Mouse (Mus musculus): Measurements from ENCODE around the gene Clic1. TPM values are rescaled to one million over a fixed set of nuclear protein-coding genes. Genes with fewer than 3 reads are reported as not detected.

Gene Clic1
- polyA plus RNA-seq, 1 experiment from 2014 or later = 102 TPM

DNA sequence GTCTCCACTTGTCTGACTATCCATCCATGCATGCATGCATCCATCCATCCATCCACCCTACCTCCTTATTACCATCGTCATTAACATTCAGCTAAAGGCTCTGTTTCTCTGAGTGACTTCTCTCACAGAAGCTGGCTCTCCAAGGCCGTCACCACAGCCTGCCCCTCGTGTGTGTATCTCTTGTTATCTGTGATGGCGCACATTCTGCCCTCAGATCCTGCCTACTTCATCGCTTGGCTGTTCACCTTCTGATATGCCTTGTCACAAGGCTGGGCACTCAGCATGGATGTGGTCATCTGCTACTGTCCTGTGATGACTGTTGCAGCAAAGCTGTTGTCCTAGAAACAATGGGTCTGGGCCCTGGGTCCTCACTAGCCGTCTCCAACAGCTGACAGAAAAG, 55.0 kb downstream of the Clic1 start:
- ATAC-seq (peak; percentile 85), DNase-seq (no peak)
- peaks cover 38% of the 10 kb centered on the region for H3K4me1 ChIP-seq (ENCODE audit: insufficient read depth)
- no peaks in the 10 kb centered on the region for H3K9me3 ChIP-seq (ENCODE audit: low read length)
- H3K9ac ChIP-seq (replicated peaks) = no peak overlapping the region; the same call in 1 of the 2 replicates
- TF ChIP-seq EP300 (IDR thresholded peaks at IDR 0.05; ENCODE audit: low read depth) (peak; percentile 93), CTCF (IDR thresholded peaks at IDR 0.05; ENCODE audit: low read depth) (no peak)
- no peak overlapping the region for H3K4me3 ChIP-seq (ENCODE audit: low read depth, low read length)
- peak overlapping the region; percentile 48 for H3K27ac ChIP-seq (ENCODE audit: low read depth)
- WGBS (ENCODE audit: insufficient replicate concordance) = 52% methylated on average over 6 of the region's 6 CpGs
- no peaks in the 10 kb centered on the region for H3K27me3 ChIP-seq (ENCODE audit: insufficient read depth, low read length)
- H3K4me2 ChIP-seq (ENCODE audit: low read depth, low read length) = peak overlapping the region; percentile 42; the same call in 1 of the 2 replicates
- H3K36me3 ChIP-seq (replicated peaks; ENCODE audit: insufficient read depth, low read length) = peaks cover 25% of the 10 kb centered on the region

DNA sequence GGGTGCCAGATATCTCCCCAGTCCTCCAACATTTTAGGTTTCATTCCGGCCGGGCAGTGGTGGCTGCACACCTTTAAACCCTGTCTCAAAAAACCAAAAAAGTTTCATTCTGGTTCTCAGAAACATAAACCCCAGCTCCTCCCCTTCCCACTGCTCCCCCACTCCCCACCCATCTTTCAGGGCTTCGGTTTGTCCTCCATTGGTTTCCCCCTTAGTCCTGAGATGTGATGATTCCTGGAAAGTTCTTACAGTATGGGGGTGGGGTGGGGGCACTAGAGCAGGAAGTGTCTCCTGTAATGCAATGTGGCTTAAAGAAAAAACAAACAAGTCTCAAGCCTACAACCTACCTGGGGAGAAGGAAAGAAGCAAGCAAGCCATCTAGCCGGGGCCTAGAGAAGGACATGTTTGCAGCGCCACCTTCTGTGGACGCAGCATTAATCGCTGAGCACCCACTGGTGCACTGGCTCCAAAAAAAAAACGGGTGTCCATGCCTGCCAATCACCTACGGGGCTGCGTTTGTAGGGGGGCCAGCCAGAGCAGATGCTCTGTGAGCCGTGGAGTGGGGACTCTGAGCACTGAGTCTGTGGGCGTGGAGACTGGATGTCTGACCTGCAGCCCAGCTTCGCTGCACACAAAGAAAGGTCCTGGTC, 56.1 kb downstream of the Clic1 start:
- DNase-seq (peak; percentile 53), ATAC-seq (no peak)
- H3K4me2 ChIP-seq (ENCODE audit: low read depth, low read length) = peak overlapping the region; percentile 40; the same call in 1 of the 2 replicates

DNA sequence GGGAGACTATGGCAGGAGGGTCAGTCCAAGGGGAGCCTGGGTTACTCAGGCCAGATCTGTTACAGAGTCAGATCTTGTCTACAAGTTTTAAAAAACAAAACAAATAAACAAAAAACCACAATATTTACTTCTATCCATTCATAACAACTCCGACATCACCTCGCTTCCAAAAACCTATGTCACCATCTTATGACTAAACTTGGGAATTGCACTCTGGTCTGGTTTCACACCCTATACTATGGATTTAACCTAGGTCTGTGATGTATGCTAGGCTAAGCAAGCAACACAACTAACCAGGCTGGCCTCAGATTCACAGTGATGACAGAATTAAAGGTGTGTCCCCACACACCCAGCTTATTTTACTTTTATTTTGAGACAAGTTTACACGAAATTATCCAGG, 56.8 kb downstream of the Clic1 start:
- no peak for DNase-seq
- no peak overlapping the region for H3K4me3 ChIP-seq (ENCODE audit: low read depth, low read length)
- TF ChIP-seq CTCF (IDR thresholded peaks at IDR 0.05; ENCODE audit: low read depth) (no peak), EP300 (IDR thresholded peaks at IDR 0.05; ENCODE audit: low read depth) (no peak)
- H3K27me3 ChIP-seq (ENCODE audit: insufficient read depth, low read length) = no peaks in the 10 kb centered on the region
- H3K4me1 ChIP-seq (ENCODE audit: insufficient read depth) = peaks cover 38% of the 10 kb centered on the region
- no peak overlapping the region for H3K9ac ChIP-seq (replicated peaks)
- H3K9me3 ChIP-seq (ENCODE audit: low read length) = no peaks in the 10 kb centered on the region
- no peak for ATAC-seq
- WGBS (ENCODE audit: insufficient replicate concordance) = 65% methylated on average over 3 of the region's 3 CpGs
- H3K4me2 ChIP-seq (ENCODE audit: low read depth, low read length) = no peak overlapping the region
- no peak overlapping the region for H3K27ac ChIP-seq (ENCODE audit: low read depth)
- H3K36me3 ChIP-seq (replicated peaks; ENCODE audit: insufficient read depth, low read length) = peaks cover 10% of the 10 kb centered on the region

More for the DNA sequence above, 56.1 kb downstream of the Clic1 start:
- Histone ChIP-seq H3K27me3 (ENCODE audit: insufficient read depth, low read length) (no peaks in the 10 kb centered on the region), H3K4me1 (ENCODE audit: insufficient read depth) (peaks cover 38% of the 10 kb centered on the region), H3K9me3 (ENCODE audit: low read length) (no peaks in the 10 kb centered on the region), H3K27ac (ENCODE audit: low read depth) (peak overlapping the region; percentile 48; the same call in 1 of the 2 replicates), H3K4me3 (ENCODE audit: low read depth, low read length) (no peak overlapping the region), H3K9ac (replicated peaks) (no peak overlapping the region), H3K36me3 (replicated peaks; ENCODE audit: insufficient read depth, low read length) (peaks cover 17% of the 10 kb centered on the region)
- no peak for TF ChIP-seq EP300 (IDR thresholded peaks at IDR 0.05; ENCODE audit: low read depth)
- TF ChIP-seq CTCF (IDR thresholded peaks at IDR 0.05; ENCODE audit: low read depth) = peak; percentile 79
- 24% methylated on average over 13 of the region's 13 CpGs for WGBS (ENCODE audit: insufficient replicate concordance)

DNA sequence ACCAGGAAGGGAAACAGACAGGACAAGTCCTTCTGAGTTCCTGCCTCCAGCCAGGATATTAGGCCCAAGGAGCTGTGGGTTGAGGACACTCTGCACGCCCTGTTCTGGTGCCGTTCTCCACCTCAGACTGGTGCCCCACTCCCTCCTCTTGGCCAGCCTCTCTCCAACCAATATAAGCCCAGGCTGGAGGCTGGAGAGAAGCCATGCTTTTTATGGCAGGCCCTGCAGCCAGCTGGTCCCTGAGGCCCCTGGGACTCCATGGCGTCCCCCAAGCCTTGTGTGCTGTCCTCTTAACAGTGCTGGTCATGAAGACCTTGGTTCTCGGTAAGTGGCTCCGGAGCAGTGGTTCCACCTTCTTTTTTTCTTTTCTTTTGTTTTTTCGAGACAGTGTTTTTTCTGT, 58.3 kb downstream of the Clic1 start, which contains the start of gene Ly6g5c:
TSS of gene Ly6g5c (plus strand) at position 183 of the 400 bp plus-strand sequence.
- Histone ChIP-seq H3K36me3 (replicated peaks; ENCODE audit: insufficient read depth, low read length) (no peaks in the 10 kb centered on the region), H3K27ac (ENCODE audit: low read depth) (no peak within 1 kb of the TSS), H3K9me3 (ENCODE audit: low read length) (no peaks in the 10 kb centered on the region), H3K4me3 (ENCODE audit: low read depth, low read length) (no peak within 1 kb of the TSS), H3K9ac (replicated peaks) (no peak within 1 kb of the TSS), H3K27me3 (ENCODE audit: insufficient read depth, low read length) (no peaks in the 10 kb centered on the region), H3K4me2 (ENCODE audit: low read depth, low read length) (no peak within 1 kb of the TSS), H3K4me1 (ENCODE audit: insufficient read depth) (peaks cover 28% of the 10 kb centered on the region)
- ATAC-seq (no peak), DNase-seq (no peak)
- TF ChIP-seq EP300 (IDR thresholded peaks at IDR 0.05; ENCODE audit: low read depth) = no peak
- TF ChIP-seq CTCF (IDR thresholded peaks at IDR 0.05; ENCODE audit: low read depth) = no peak
- 80% methylated on average over 6 of the region's 6 CpGs for WGBS (ENCODE audit: insufficient replicate concordance)

Other genes starting within 250 kb of the Clic1 start
- not detected in 2 replicates for gene Cyp21a1, start 245.4 kb upstream of the Clic1 start, polyA plus RNA-seq (2015; fragmentation: Nextera tagmentation; extraction: Ambion mirVana)
- 12.6 and 13.1 TPM in 2 replicates for gene Stk19, start 213.0 kb upstream of the Clic1 start, polyA plus RNA-seq (2015; fragmentation: Nextera tagmentation; extraction: Ambion mirVana)
- gene Dxo, start 212.9 kb upstream of the Clic1 start, polyA plus RNA-seq (2015; fragmentation: Nextera tagmentation; extraction: Ambion mirVana) = 17.6 and 19.2 TPM in 2 replicates
- gene Skiv2l, start 199.8 kb upstream of the Clic1 start, polyA plus RNA-seq (2015; fragmentation: Nextera tagmentation; extraction: Ambion mirVana) = 14.1 and 15.4 TPM in 2 replicates
- 26.1 and 26.5 TPM in 2 replicates for gene Nelfe, start 199.6 kb upstream of the Clic1 start, polyA plus RNA-seq (2015; fragmentation: Nextera tagmentation; extraction: Ambion mirVana)
- gene Cfb, start 187.4 kb upstream of the Clic1 start, polyA plus RNA-seq (2015; fragmentation: Nextera tagmentation; extraction: Ambion mirVana) = 744 and 847 TPM in 2 replicates
- gene Zbtb12, start 170.5 kb upstream of the Clic1 start, polyA plus RNA-seq (2015; fragmentation: Nextera tagmentation; extraction: Ambion mirVana) = 0.33 and 0.46 TPM in 2 replicates
- gene Gm20547, start 167.9 kb upstream of the Clic1 start, polyA plus RNA-seq (2015; fragmentation: Nextera tagmentation; extraction: Ambion mirVana) = 0.25 TPM in 1 of 2 replicates, not detected in the other
- gene C2, start 151.7 kb upstream of the Clic1 start, polyA plus RNA-seq (2015; fragmentation: Nextera tagmentation; extraction: Ambion mirVana) = 35.7 and 37.3 TPM in 2 replicates
- 11.1 TPM in 2 replicates for gene Ehmt2, start 151.5 kb upstream of the Clic1 start, polyA plus RNA-seq (2015; fragmentation: Nextera tagmentation; extraction: Ambion mirVana)
- gene Slc44a4, start 135.5 kb upstream of the Clic1 start, polyA plus RNA-seq (2015; fragmentation: Nextera tagmentation; extraction: Ambion mirVana) = 3.5 and 3.6 TPM in 2 replicates
- gene Neu1, start 118.7 kb upstream of the Clic1 start, polyA plus RNA-seq (2015; fragmentation: Nextera tagmentation; extraction: Ambion mirVana) = 35.6 and 40.3 TPM in 2 replicates
- 0.06 and 0.12 TPM in 2 replicates for gene Hspa1b, start 90.7 kb upstream of the Clic1 start, polyA plus RNA-seq (2015; fragmentation: Nextera tagmentation; extraction: Ambion mirVana)
- 0.28 TPM in 1 of 2 replicates, not detected in the other for gene Gm20481, start 80.1 kb upstream of the Clic1 start, polyA plus RNA-seq (2015; fragmentation: Nextera tagmentation; extraction: Ambion mirVana)
- 0.46 and 0.59 TPM in 2 replicates for gene Hspa1a, start 77.8 kb upstream of the Clic1 start, polyA plus RNA-seq (2015; fragmentation: Nextera tagmentation; extraction: Ambion mirVana)
- gene Hspa1l, start 77.3 kb upstream of the Clic1 start, polyA plus RNA-seq (2015; fragmentation: Nextera tagmentation; extraction: Ambion mirVana) = 0.18 TPM in 1 of 2 replicates, not detected in the other
- 69.8 and 76.7 TPM in 2 replicates for gene Lsm2, start 68.1 kb upstream of the Clic1 start, polyA plus RNA-seq (2015; fragmentation: Nextera tagmentation; extraction: Ambion mirVana)
- 38.0 and 43.8 TPM in 2 replicates for gene Vars, start 49.0 kb upstream of the Clic1 start, polyA plus RNA-seq (2015; fragmentation: Nextera tagmentation; extraction: Ambion mirVana)
- gene Vwa7, start 33.4 kb upstream of the Clic1 start, polyA plus RNA-seq (2015; fragmentation: Nextera tagmentation; extraction: Ambion mirVana) = 0.09 and 0.12 TPM in 2 replicates
- 3.3 and 4.1 TPM in 2 replicates for gene Sapcd1, start 21.9 kb upstream of the Clic1 start, polyA plus RNA-seq (2015; fragmentation: Nextera tagmentation; extraction: Ambion mirVana)
- gene Msh5, start 3.2 kb upstream of the Clic1 start, polyA plus RNA-seq (2015; fragmentation: Nextera tagmentation; extraction: Ambion mirVana) = 3.8 and 4.2 TPM in 2 replicates
- gene Ddah2, start 9.1 kb downstream of the Clic1 start, polyA plus RNA-seq (2015; fragmentation: Nextera tagmentation; extraction: Ambion mirVana) = 15.8 and 17.2 TPM in 2 replicates
- gene Ly6g6c, start 15.4 kb downstream of the Clic1 start, polyA plus RNA-seq (2015; fragmentation: Nextera tagmentation; extraction: Ambion mirVana) = 0.32 and 0.49 TPM in 2 replicates
- gene Mpig6b, start 16.2 kb downstream of the Clic1 start, polyA plus RNA-seq (2015; fragmentation: Nextera tagmentation; extraction: Ambion mirVana) = 6.5 and 7.1 TPM in 2 replicates
- gene Ly6g6e, start 26.9 kb downstream of the Clic1 start, polyA plus RNA-seq (2015; fragmentation: Nextera tagmentation; extraction: Ambion mirVana) = 0.19 TPM in 1 of 2 replicates, not detected in the other
- 0.54 and 0.60 TPM in 2 replicates for gene Ly6g6d, start 28.1 kb downstream of the Clic1 start, polyA plus RNA-seq (2015; fragmentation: Nextera tagmentation; extraction: Ambion mirVana)
- 4.0 and 5.3 TPM in 2 replicates for gene Ly6g6f, start 35.6 kb downstream of the Clic1 start, polyA plus RNA-seq (2015; fragmentation: Nextera tagmentation; extraction: Ambion mirVana)
- 47.3 and 49.3 TPM in 2 replicates for gene Abhd16a, start 39.3 kb downstream of the Clic1 start, polyA plus RNA-seq (2015; fragmentation: Nextera tagmentation; extraction: Ambion mirVana)
- not detected in 2 replicates for gene Ly6g5c, start 58.3 kb downstream of the Clic1 start, polyA plus RNA-seq (2015; fragmentation: Nextera tagmentation; extraction: Ambion mirVana)
- 0.32 and 0.67 TPM in 2 replicates for gene Ly6g5b, start 65.5 kb downstream of the Clic1 start, polyA plus RNA-seq (2015; fragmentation: Nextera tagmentation; extraction: Ambion mirVana)
- gene Gpank1, start 71.5 kb downstream of the Clic1 start, polyA plus RNA-seq (2015; fragmentation: Nextera tagmentation; extraction: Ambion mirVana) = 8.1 and 9.6 TPM in 2 replicates
- gene Csnk2b, start 72.1 kb downstream of the Clic1 start, polyA plus RNA-seq (2015; fragmentation: Nextera tagmentation; extraction: Ambion mirVana) = 120 and 131 TPM in 2 replicates
- 4.4 and 4.8 TPM in 2 replicates for gene D17H6S53E, start 76.4 kb downstream of the Clic1 start, polyA plus RNA-seq (2015; fragmentation: Nextera tagmentation; extraction: Ambion mirVana)
- 1,209 and 1,216 TPM in 2 replicates for gene Apom, start 82.1 kb downstream of the Clic1 start, polyA plus RNA-seq (2015; fragmentation: Nextera tagmentation; extraction: Ambion mirVana)
- 16.5 and 19.7 TPM in 2 replicates for gene Bag6, start 85.2 kb downstream of the Clic1 start, polyA plus RNA-seq (2015; fragmentation: Nextera tagmentation; extraction: Ambion mirVana)
- gene Prrc2a, start 114.9 kb downstream of the Clic1 start, polyA plus RNA-seq (2015; fragmentation: Nextera tagmentation; extraction: Ambion mirVana) = 28.0 and 32.9 TPM in 2 replicates
- gene Aif1, start 126.1 kb downstream of the Clic1 start, polyA plus RNA-seq (2015; fragmentation: Nextera tagmentation; extraction: Ambion mirVana) = 34.1 and 39.1 TPM in 2 replicates
- 41.2 and 44.2 TPM in 2 replicates for gene Lst1, start 138.5 kb downstream of the Clic1 start, polyA plus RNA-seq (2015; fragmentation: Nextera tagmentation; extraction: Ambion mirVana)
- gene Ltb, start 144.5 kb downstream of the Clic1 start, polyA plus RNA-seq (2015; fragmentation: Nextera tagmentation; extraction: Ambion mirVana) = 5.3 and 6.0 TPM in 2 replicates
- gene Tnf, start 152.0 kb downstream of the Clic1 start, polyA plus RNA-seq (2015; fragmentation: Nextera tagmentation; extraction: Ambion mirVana) = 0.59 and 0.75 TPM in 2 replicates
- gene Lta, start 155.4 kb downstream of the Clic1 start, polyA plus RNA-seq (2015; fragmentation: Nextera tagmentation; extraction: Ambion mirVana) = not detected in 2 replicates
- 0.22 TPM in 2 replicates for gene Gm16181, start 170.9 kb downstream of the Clic1 start, polyA plus RNA-seq (2015; fragmentation: Nextera tagmentation; extraction: Ambion mirVana)
- gene Atp6v1g2, start 183.7 kb downstream of the Clic1 start, polyA plus RNA-seq (2015; fragmentation: Nextera tagmentation; extraction: Ambion mirVana) = 0.98 and 1.3 TPM in 2 replicates
- 4.1 and 4.4 TPM in 2 replicates for gene Nfkbil1, start 185.8 kb downstream of the Clic1 start, polyA plus RNA-seq (2015; fragmentation: Nextera tagmentation; extraction: Ambion mirVana)
- gene Ddx39b, start 191.8 kb downstream of the Clic1 start, polyA plus RNA-seq (2015; fragmentation: Nextera tagmentation; extraction: Ambion mirVana) = 79.6 and 87.2 TPM in 2 replicates
- gene H2-D1, start 212.8 kb downstream of the Clic1 start, polyA plus RNA-seq (2015; fragmentation: Nextera tagmentation; extraction: Ambion mirVana) = 256 and 291 TPM in 2 replicates

Data from liver, postnatal 0 days (tissue).